In genomic region chr8:112010997-112011815, GRCm38 (mm10) we compare ENCODE assay signal across 8 mouse cellular contexts. TPM values are rescaled to one million over a fixed set of nuclear protein-coding genes. Genes with fewer than 3 reads are reported as not detected.
DNase-seq lines count a peak whose midpoint lies in the region; ATAC-seq lines count a peak whose summit lies in the region.

Kars (minus strand) TSS chr8:112011323.
Terf2ip (plus strand) TSS chr8:112011398.

- H3K4me1 ChIP-seq in hindbrain, embryonic 11.5 days (replicated peaks; ENCODE audit: control insufficient read depth, insufficient read depth, low read length), result no peaks in the 10 kb centered on the region

- H3K9ac ChIP-seq in hindbrain, embryonic 11.5 days (ENCODE audit: low read depth, low read length), result peak within 1 kb of the TSS; percentile 79

- peak; percentile 94 for DNase-seq in Muller cell, postnatal 12 days (ENCODE audit: inconsistent ontology term)
- peak; percentile 95 for DNase-seq in cerebellum, adult 9-11 months
- peak; percentile 81 to 93 for DNase-seq in frontal cortex, adult 2 months (ENCODE audit: extremely low spot score in 1 of 2, low spot score in 1 of 2)
- peak; percentile 95 for DNase-seq in hindbrain, embryonic 11.5 days (ENCODE audit: low spot score)
- peak; percentile 90 to 92 for DNase-seq in layer of hippocampus, postnatal 10 days (ENCODE audit: low spot score in 2 of 2)
- peak; percentile 97 for DNase-seq in lung, postnatal 10 days
- peak; percentile 92 for DNase-seq in ovary, postnatal 36 days (ENCODE audit: low spot score)
- DNase-seq in thymus, postnatal 25 days, result peak; percentile 90

- WGBS in hindbrain, embryonic 11.5 days, result under 1% methylated on average over 61 of the region's 61 CpGs

- peak within 1 kb of the TSS; percentile 96 for H3K4me2 ChIP-seq in hindbrain, embryonic 11.5 days (replicated peaks; ENCODE audit: low read depth, low read length)

- H3K27ac ChIP-seq in hindbrain, embryonic 11.5 days (ENCODE audit: low read depth, low read length), result peak within 1 kb of the TSS; percentile 42

- peak; percentile 92 for ATAC-seq in hindbrain, embryonic 11.5 days (ENCODE audit: low FRiP score)

- no peaks in the 10 kb centered on the region for H3K36me3 ChIP-seq in hindbrain, embryonic 11.5 days (ENCODE audit: control insufficient read depth, insufficient read depth, low read length)

- peak within 1 kb of the TSS; percentile 74 for H3K4me3 ChIP-seq in hindbrain, embryonic 11.5 days (ENCODE audit: low read depth, low read length)

- no peaks in the 10 kb centered on the region for H3K9me3 ChIP-seq in hindbrain, embryonic 11.5 days (ENCODE audit: control insufficient read depth, low read length)

- no peaks in the 10 kb centered on the region for H3K27me3 ChIP-seq in hindbrain, embryonic 11.5 days (ENCODE audit: control insufficient read depth, insufficient read depth, low read length)

RNA-seq across cellular contexts. Expression of gene Kars, which starts in this region (rescaled TPM):
- polyA plus RNA-seq in frontal cortex, adult 2 months (2012; rRNA removed), result 64.0 and 65.7 TPM in 2 replicates
- polyA plus RNA-seq in hindbrain, embryonic 11.5 days (2014; fragmentation: Nextera tagmentation; extraction: Ambion mirVana), result 239 and 248 TPM in 2 replicates
- total RNA-seq in layer of hippocampus, postnatal 10 days (2021), result 10 to 100 TPM; 83.3 to 96.7 TPM

RNA-seq across cellular contexts. Expression of gene Terf2ip, which starts in this region (rescaled TPM):
- polyA plus RNA-seq in frontal cortex, adult 2 months (2012; rRNA removed), result 34.1 and 36.1 TPM in 2 replicates
- 31.9 and 33.5 TPM in 2 replicates for polyA plus RNA-seq in hindbrain, embryonic 11.5 days (2014; fragmentation: Nextera tagmentation; extraction: Ambion mirVana)
- total RNA-seq in layer of hippocampus, postnatal 10 days (2021), result 10 to 100 TPM; 37.1 to 37.9 TPM

Comparison
In these comparisons a context has a peak if more than half of its experiments do, and no peak if none do; other contexts are left out.
1. Peak in every context shown above with its lines: DNase-seq, ATAC-seq, H3K4me3 ChIP-seq and H3K27ac ChIP-seq.